Mouse (Mus musculus): ENCODE measurements at regions not wholly inside any gene's neighbourhood (a gene's known extent, or its start where the extent isn't known, plus 50 kb on each side); places are given as distances from the start of the nearest gene placed in this dataset.

DNA sequence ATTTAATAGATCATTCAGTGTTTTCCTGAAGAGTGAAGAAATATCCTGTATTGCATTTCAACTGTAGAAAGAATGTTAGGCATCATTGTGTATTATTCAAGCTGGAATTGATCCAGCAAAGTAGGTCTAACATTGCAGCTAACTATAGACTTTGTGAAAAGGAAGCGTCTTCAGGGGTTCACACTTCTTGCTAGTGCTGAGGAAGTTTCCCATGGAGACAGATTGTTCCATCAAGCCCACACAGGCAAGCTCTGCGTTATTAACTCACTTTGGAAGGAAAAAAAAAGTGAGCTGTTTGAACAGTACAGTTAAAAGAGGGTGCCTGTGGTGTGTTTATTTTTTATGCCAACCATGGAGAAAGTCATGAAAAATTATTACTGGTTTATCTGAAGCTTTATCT, 206.1 kb downstream of the Rergl start:
- TF ChIP-seq CTCF (IDR thresholded peaks at IDR 0.05; ENCODE audit: low read depth, low read length) (no peak), GATA2 (IDR thresholded peaks at IDR 0.05; ENCODE audit: borderline replicate concordance, low read depth, low read length) (no peak), TAL1 (conservative IDR thresholded peaks at IDR 0.05; ENCODE audit: low read depth, low read length) (no peak), GATA1 (IDR thresholded peaks at IDR 0.05; ENCODE audit: borderline replicate concordance, low read length) (no peak)

Measured in G1E (cell line).